Mouse (Mus musculus) adrenal gland, postnatal 36 days (tissue): ENCODE data around the gene Hoxa13. TPM values are rescaled to one million over a fixed set of nuclear protein-coding genes. Genes with fewer than 3 reads are reported as not detected.
A peak's percentile ranks its signal among the peaks of the same experiment; 100 is the strongest.

Experiments
- DNase-seq, 2 experiments: peaks; one replicate each; pipeline ENCODE4 v3.0.0; 2021; ENCODE audit warnings: mixed read lengths in 1 of 2
- long read RNA-seq, 2 experiments: library from polyadenylated mRNA; stranded (forward); transcript quantifications; one replicate each; pipeline ENCODE4 v2.0.0; 2021; ENCODE audit warnings: borderline sequencing depth in 2 of 2
- total RNA-seq, 2 experiments: library from RNA; stranded (reverse); gene quantifications; 2 replicates each; pipeline ENCODE4 v1.2.3; 2021

Gene Hoxa13
- total RNA-seq, result not detected
- long read RNA-seq, experiment 1, result 0 reads
- long read RNA-seq, experiment 2, result 0 reads

GRCm38 (mm10) chr6:52260654-52261575 is at the start of gene Hoxa13:
Gene Hoxa13, minus strand, starts transcription at chr6:52260880.
- DNase-seq, result peak in 1 of 2 experiments; percentile 45

GRCm38 (mm10) chr6:52310366-52310765 is 49.7 kb upstream of the Hoxa13 start:
- no peak for DNase-seq

- DNase-seq, result no peak
Measured at GRCm38 (mm10) chr6:52309766-52310165, 49.1 kb upstream of the Hoxa13 start.

DNA sequence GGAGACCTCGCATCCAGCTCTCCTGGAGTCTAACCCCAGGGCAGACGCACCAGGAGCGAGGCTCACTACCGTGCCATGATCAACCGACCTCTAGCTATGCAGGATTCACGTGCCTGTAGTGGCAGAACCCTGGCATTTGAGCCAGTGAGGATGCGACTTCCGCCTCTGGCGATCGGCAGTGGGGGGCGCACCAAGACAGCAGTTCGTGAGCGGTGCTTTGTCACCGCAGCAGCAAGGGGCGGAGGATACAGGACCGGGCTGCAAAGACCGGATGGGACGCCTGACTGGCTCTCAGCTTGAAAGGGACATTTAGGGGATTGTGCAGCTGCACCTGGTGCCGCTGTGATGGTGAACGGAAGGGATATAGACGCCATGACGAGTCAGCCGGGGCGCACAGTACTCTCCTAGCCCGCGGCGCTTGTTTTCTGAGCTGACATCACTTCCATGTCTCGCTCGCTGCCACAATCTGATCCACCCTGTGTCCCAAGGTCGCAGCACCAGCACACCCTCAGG is 45.3 kb upstream of the Hoxa13 start:
- peak; percentile 75 to 84 for DNase-seq

- peak in 1 of 2 experiments; percentile 29 for DNase-seq
Measured at GRCm38 (mm10) chr6:52303426-52303825, 42.7 kb upstream of the Hoxa13 start.

DNA sequence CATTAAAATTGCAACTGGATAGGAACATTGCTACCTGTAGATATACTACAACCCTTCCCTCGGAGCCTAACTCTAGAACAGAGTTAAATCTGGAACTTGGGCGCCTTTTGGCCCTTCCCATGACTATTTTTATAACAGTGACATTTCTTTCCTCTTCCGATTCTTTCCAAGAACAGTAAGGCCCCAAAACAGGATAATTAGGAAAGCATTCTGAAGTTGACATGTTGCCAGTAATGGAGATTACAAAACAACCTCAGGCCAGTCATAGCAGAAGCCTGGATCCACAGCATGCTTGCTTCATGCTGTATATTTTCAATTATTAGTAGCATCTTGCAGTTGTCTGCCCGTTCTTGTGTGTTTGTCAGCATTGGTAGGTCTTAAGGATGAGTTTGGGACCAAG is 40.1 kb upstream of the Hoxa13 start:
- no peak for DNase-seq

DNA sequence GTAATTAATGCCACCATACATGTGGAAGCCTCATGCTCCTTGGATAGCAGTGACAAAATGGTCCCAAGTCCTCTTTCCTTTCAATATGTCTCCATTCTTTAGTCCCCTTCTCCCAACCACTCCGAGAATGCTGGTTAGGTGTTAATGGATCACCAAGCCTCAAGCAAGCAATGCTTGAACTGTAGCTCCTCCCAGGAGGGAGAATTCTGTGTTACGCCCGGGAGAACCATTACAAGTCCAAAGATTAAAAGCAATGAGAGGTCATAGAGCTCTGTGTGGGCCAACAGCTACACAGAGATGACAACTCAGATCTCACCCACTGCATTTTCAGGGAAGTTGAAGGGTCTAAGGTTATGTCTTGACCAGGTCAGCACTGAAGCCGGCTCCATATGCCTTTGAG is 37.8 kb upstream of the Hoxa13 start:
- no peak for DNase-seq

- DNase-seq, result no peak
Measured at GRCm38 (mm10) chr6:52294616-52295015, 33.9 kb upstream of the Hoxa13 start.

- no peak for DNase-seq
Measured at GRCm38 (mm10) chr6:52292328-52292727, 31.6 kb upstream of the Hoxa13 start.

GRCm38 (mm10) chr6:52291021-52291860 is 30.6 kb upstream of the Hoxa13 start:
- DNase-seq, result peak; percentile 13 to 28

- no peak for DNase-seq
Measured at GRCm38 (mm10) chr6:52290186-52290585, 29.5 kb upstream of the Hoxa13 start.

- peak; percentile 44 to 56 for DNase-seq
Measured at GRCm38 (mm10) chr6:52283896-52284295, 23.2 kb upstream of the Hoxa13 start.

DNA sequence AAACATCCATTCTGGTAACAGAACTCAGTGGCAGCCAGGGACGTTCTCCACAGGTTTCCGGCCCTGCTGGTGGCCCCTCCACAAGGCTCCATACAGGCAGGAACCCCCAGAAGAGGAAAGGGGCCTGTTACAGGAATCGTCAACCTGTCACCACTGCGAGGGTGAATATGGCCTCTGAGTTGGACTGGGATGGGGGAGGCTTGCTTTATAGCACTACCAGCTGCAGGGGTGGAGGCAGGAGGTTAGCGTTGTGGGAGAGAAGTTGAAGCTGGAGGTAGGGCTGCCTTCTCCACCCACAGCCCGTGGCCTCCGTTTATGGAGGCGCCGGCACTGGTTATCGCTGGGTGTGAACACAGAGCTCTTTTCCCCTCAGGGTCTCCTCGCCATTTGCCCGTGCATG is 20.4 kb upstream of the Hoxa13 start:
- no peak for DNase-seq

- no peak for DNase-seq
Measured at GRCm38 (mm10) chr6:52276920-52277319, 16.2 kb upstream of the Hoxa13 start.

GRCm38 (mm10) chr6:52276382-52276781 is 15.7 kb upstream of the Hoxa13 start:
- no peak for DNase-seq

DNA sequence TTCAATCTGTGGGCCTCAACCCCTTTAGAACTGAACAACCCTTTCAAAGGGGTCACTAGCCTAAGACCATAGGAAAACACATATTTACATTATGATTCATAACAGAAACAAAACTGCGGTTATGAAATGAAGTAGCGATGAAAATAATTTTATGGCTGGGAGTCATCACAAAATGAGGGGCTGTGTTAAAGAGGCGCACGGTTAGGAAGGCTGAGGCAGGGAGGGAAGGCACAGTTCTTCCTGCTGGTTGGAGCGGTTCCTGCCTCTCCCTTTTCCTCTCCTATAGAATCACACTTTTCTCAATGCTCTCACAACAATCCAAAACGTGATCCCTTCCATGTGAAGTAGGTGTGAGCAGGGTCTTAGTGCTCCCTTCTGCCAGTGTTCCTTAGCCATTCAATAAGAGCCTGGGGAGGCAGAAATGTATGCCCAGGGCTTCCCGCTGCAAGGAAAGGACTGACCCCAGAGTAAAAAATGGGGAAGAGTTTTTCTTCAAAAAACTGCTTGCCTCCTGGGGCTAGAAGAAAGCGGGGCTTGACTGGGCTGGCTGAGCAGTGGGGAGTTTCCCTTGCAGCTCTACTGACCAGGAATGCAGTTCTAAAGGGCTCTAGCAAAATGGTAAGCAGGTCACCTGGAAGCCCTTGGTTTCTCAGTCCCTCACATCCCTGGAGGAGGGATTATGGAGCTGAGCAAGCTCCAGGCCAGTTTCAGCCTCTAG is 15.0 kb upstream of the Hoxa13 start:
- no peak for DNase-seq

DNA sequence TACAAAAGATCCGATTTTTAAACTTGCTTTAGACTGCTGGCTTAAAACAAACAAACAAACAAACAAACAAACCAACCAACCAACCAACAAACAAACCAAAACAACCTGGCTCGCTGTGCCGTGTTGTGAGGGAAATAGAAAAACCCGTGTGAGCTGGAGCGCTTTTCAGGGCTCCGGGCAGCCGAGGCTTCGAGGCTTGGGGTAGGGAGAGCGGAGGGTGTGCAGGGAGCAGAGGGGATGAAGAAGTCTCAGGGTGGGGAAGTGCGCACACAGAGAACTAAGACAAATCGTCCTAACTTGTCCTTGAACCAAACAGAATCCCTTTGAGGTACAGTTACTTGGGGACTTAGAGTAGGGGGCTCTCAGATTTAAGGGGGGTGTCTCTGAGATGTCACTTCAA is 13.9 kb upstream of the Hoxa13 start:
- DNase-seq, result no peak

DNA sequence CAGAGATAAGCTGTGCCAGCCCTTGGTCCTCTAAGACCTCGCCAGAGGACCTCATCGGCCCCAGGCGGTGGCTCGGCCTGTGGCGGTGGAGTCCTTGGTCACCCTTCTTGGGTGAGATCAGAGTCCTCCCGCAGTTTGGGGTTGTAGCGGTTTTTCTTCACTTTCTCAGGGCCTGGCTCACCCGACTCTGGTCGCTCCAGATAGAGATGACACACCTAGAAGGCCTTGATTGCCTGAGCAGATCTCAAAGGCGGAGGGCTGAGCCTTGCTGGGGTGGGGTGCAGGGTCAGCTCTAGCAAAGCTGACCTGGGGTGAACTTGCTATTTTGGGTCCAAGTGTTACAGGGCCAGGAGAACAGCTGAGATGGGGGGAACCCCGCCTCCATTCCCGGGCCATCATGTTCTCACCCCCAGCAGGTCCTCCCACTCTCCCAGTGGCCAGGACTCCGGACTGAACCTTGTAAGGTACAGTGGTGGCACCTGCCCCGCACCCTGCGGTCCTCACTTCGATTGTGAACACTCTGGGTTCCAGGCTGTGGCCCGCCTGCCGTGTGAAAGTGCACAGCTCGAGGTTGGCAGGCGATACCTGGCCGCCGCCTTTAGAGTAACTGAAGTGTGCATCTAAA is 13.1 kb upstream of the Hoxa13 start:
- DNase-seq, result no peak

- DNase-seq, result no peak
Measured at GRCm38 (mm10) chr6:52272766-52273655, 12.3 kb upstream of the Hoxa13 start.
